Mouse (Mus musculus) gastrocnemius, postnatal 4 days (tissue): ENCODE data around the gene Asns. TPM values are rescaled to one million over a fixed set of nuclear protein-coding genes. Genes with fewer than 3 reads are reported as not detected.

ENCODE experiments used
- DNase-seq, 2 experiments: peaks; one replicate each; pipeline ENCODE4 v3.0.0; 2021 to 2022; ENCODE audit warnings: low spot score in 2 of 2, mixed read lengths in 2 of 2
- long read RNA-seq, 2 experiments: library from polyadenylated mRNA; stranded (forward); transcript quantifications; one replicate each; pipeline ENCODE4 v2.0.0; 2021
- total RNA-seq, 2 experiments: library from RNA; stranded (reverse); gene quantifications; 2 replicates each; pipeline ENCODE4 v1.2.3; 2021

The Asns gene
- total RNA-seq, result 10 to 100 TPM; 13.5 to 19.3 TPM
- long read RNA-seq, experiment 1, transcript Asns-201 (12 exons, 2,001 nt), result major isoform, 27 of 32 reads
- long read RNA-seq, experiment 1, partial matches to known transcripts, result 1 of 32 reads
- long read RNA-seq, experiment 1, other reads (novel, unspliced or antisense), result 4 of 32 reads
- long read RNA-seq, experiment 2, transcript Asns-201 (12 exons, 2,001 nt), result major isoform, 43 of 45 reads
- long read RNA-seq, experiment 2, partial matches to known transcripts, result 0 of 45 reads
- long read RNA-seq, experiment 2, other reads (novel, unspliced or antisense), result 2 of 45 reads

DNA sequence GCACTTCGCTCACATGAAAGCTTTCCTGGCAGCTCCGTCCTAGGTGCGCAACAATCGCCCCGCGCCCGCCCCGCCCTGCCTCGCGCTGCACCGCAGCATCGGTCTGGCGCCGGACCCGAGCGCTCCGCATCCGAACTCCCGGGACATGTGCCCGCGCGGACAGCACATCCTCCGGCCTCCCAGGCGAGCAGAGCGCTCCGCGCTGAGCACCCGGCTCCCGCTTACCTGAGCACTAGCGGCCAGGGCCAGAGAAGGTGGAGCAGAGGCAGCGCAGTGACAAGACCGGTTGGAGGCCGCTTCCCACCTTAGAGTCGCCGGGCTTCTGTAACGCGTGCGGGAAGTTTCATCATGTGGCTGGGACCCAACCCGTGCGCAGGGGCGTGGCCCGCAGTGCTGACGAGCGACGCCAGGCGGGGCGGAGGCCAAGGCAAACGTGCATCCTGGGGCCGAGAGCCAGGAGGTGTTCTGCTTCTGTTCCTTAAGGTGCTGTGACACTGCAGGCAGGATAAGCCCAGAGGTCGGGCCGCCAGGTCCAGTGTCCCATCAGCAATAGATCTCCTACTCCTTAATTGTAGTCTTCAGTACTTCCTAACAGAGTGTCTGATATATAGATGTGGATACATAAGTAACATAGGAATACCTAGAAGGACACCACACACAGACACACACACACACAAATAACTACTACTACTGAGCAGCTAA, at the start of gene Asns:
TSS of gene Asns (minus strand) at position 371 of the 702 bp plus-strand sequence.
- peak; percentile 28 to 54 for DNase-seq

DNA sequence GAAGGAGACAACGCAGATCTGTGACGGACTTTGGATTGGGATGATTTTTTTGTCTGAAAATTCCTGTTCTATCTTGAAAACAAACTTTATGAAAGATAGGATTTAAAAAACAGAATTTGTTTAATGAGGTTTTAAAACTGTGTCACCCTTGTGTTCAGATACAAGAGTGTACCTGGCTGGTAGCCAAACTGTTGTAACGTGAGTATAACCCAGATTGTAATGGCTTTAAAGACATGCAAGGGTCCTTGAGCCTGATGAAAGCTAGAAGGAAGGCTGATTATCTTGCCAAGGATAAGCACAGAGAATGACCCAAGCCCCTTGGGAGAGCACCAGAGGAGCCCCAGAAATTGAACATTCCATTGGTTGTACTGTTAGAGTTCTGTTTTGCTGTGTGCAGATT, 48.7 kb upstream of the Asns start:
- no peak for DNase-seq

DNA sequence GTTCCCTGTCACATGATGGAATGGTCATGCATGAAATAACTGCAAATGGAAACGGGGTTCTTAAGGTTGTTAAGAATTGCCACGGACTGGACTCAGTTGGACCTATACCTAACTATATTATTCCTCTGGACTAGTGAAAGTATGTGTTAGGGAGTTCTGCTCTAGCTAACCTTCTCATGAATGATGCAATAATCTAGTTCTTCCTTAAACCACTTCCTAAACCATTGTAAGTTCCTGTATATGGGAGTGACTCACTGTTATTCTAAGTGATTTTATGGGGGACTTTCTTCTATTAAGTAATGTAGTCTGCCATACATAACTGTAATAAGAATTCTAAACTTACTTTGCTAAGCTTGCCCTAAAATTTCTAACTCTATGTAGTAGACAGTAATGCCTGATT, 44.8 kb upstream of the Asns start:
- no peak for DNase-seq

DNA sequence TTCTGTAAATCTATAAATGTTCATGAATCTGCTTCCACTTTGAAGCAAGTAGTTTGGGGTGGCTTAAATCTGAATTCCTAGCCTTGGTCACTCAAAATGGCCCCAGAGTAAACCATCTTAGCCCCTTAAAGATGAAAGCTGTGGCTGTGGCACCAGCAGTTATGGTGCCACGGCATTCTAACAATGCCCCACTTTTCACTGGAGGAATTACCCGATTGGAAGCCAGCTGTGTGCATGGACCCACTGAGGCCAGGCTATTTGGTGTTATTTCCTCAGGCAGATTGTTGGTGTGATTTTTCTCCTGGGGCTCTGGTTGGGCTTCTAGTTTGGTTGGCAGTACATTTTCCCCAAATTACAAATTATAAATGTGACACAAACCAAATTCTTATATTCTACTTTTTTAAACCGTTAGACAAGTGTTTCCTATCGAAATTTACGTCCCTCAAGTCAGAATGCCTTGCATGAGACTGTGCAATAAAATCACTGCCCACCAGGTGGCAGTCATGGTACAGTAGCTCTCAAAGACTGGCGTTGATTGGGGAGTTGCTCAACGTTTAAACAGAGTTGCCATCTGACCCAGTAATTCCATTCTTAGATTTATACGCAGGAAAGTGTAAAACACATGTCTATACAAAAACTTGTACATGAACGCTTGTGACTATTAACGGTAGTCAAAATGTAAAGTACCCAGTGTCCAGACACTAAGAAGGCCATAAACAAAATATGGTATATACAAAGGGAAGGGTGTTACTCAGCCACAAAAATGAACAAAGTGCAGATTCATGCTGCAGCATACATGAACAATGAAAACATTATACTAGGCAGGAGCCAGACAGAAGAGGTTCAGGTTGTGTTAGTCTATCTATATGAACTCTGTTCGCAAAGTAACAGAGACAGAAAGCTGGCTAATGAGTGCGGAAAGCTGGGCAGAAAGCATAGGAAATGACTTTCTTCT, 40.0 kb upstream of the Asns start:
- peak; percentile 71 to 79 for DNase-seq

DNA sequence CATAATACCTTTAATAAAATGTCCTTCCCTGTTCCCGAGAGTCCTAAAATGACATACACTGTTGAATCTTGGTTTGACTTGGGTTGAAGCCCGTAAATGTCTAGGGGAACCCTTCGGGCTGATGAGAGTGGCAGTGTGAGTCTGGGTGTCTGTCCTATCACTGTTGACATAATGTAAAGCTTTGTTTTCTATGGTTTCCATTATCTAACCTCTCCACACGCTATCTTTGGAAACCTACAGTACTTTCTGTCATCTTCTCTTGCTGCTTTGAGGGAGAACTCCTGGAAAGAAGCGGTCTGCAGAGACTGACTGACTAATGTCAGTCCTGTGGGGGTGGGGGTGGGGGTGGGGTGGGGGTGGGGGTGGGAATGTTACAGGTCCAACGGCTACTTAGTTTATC, 39.0 kb upstream of the Asns start:
- no peak for DNase-seq

DNA sequence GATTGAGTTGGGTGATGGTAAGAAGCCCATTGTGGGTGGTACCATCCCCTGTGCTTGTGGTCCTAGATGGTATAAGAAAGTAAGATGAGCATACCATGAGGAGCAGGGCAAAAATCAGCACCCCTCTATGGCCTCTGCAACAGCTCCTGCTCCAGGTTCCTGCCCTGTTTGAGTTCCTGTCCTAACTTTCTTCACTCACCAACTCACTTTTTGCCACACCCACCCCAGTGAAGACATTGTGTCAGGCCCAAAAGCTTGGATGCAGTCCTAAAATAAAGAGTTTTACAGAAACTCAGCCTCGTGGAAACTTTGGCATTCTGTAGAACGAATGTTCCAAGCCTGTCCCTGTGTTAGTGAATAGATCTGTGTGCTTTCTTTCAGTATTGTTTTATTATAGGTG, 36.1 kb upstream of the Asns start:
- no peak for DNase-seq

DNA sequence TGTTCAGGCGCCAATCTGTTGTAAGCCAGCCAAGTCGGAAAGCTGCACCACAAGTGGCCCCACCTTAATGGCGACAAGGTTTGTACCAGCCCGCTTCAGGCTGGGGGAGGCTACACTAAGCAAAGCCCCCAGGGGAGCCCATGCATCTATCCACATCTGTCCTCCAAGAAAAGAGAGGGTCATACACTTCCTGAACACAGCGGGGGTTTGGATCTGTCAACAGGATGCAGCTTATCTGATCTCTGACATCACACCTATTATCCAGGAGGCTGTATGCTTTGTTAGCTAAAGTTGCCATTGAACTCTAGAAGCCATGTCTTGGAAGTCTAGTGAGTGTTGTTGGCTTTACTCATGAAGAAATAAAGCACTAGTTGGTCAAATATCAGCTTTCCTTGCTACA, 35.2 kb upstream of the Asns start:
- no peak for DNase-seq

DNA sequence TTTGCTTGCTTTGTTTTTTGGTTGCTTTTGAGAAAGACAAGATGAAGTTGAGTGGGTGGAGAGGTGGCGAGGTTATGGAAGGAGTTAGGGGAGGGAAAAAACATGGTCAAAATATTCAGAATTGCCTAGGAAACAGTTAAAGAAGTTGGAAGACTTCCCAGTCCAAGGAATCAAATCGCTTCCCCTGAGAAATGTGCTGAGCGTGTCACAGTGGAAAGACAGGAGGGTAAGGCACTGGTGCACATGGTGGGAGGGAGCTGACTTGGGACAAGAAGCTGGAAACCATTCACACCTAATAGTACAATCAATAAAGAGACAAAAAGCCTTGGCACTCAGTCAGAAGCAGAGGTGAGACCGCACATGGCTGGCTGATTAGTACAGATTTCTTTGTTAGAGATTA, 23.2 kb upstream of the Asns start:
- DNase-seq, result no peak

DNA sequence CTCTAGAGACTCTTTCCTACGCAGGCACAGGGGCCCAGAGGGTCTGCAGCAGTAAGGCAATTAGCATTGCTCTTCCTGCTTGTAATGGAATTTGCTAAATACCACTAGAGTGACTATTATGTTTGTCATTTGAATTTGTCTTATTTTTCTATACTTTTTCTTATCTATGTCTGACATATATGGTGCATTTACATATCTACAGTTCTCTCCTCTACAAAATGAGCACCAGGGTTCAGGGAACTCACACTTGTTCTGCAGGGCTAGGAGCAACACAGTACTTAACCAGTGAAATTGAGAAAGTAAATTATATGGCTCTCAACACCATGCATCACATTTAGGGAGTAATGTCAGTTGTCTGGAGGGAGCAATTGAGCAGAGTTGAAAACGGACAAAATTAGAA, 21.2 kb upstream of the Asns start:
- no peak for DNase-seq

DNA sequence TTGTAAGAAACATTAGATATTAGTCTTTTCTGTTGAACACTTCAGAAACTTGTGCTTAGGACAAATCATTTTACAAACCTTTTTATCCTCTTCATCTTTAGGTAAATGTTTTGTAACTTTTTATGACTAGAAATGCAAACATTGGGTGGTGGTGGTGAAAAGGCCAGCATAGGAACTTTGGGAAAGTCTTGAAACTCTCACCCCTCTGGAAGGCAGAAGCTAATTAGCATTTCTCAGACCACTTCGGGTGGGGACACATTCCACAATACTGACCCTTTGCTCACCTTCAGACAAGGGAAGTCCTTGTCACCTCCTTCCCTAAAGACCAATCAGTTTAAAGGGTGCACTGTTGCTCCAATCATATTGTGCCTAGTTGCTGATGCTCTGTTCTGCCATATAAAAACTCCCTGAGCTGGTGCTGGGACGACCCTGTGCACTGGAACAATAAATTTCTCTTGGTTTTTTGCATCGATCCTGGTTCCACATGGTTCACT, 18.8 kb upstream of the Asns start:
- DNase-seq, result no peak

DNA sequence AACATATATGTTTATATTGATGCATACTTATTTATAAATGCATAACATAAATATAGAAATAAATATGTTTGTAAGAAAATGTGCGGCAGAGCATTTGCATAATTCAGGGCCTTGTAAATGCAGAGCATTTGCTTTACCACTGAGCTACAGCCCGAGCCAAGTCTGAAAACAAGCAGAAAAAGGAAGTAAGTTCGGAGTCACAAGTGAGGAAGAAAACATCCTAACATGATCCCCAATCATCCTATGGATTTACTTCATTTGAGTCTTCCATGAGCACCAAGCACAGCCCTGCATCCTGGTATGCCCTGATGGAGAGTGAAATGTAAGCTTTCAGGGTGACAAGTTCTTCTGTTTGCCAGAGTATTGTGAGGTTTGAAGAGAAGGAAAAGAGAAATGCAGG, 15.2 kb upstream of the Asns start:
- no peak for DNase-seq

DNA sequence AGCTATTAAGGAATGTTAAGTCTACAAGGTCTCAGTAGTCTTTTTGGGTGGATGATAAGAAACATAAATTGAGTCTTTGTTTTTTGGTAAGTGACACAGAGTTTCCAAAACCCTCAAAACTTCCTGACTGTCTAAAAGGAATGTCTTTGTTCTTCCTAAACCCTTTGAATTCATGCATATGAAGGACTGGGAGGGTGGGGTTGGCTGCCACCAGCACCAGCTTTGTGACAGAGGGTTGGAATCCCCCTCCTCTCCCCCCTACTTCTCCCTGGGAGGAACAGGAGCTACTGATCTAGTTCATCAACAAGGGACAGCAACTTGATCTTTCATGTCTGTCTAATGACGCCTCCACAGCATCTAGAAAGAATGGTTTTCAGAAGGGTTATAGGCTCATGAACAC, 13.7 kb upstream of the Asns start:
- DNase-seq, result no peak

DNA sequence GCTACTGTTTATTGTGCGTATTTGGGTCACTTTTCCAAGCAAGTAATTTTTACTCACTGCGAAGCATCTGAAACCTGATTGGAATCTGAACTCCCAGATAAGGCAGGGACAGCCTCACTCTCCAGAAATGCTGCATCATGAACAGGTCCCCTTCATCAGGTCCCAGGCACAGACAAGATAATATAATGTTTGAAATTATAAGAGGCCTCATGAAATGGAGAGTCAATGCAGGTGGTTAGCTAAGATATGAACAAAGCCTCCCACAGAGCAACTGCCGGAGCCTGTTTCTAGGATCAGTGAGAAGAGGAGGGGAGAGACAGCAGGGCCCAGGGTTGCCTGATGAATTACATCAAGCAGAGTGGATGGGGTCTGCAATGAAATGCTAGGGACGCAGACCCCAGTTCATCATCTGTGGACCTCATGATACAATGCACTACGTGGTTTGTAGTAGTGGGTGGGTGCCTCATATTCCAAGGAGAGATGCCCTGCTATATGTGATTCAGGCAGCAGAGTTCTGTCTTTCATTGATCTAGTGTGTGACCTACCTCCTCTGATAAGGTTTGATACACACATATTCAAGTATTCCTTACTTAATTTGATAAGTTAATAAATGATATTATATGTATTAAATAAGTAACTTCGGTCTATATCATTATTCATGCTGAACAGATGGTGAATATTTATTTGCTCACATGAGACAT, 5.1 kb upstream of the Asns start:
- DNase-seq, result no peak

DNA sequence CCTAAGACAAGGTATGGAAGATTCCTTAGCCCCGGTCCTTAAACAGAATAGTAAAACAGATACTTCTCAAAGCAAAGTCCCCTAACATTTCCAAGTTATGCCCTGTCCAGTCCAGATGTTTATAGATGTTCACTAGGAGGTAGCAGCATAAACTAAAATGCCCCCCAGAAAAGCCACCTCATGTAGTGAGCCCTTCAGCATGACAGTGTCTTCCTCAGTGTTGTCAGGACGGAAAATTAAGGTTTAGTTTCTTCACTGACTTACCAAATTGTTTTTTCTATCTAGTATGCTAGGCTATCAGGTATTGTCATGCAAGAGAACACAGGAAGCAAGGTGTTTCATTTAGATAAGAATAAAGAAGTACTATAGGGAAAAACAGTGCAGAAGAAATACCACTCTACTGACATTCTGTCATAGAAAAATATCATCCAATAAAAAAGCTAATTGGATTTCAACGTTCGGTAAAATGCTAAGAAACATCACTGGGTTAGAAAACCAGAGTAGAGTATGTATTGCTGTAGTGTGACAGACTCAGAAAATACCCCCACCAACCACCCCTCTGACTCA, 4.1 kb upstream of the Asns start:
- no peak for DNase-seq

DNA sequence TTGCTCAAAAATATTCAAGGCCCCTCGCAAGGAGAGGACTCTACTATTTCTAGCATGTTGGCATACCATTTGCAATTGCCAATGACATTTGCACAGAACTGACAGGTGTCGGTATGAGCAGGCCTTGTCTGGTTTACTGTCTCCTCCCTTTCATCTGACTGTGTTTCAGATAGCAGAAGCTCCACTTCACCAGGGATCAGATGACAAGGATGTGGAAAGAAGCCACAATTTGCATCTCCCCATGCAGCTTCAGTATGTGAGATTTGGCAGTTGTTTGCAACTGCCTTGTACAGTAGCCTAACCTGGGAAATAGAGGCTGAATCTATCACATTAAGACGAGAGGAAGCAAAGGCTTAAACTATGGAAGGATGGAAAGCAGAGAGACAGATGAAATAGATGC, 3.6 kb upstream of the Asns start:
- DNase-seq, result no peak

DNA sequence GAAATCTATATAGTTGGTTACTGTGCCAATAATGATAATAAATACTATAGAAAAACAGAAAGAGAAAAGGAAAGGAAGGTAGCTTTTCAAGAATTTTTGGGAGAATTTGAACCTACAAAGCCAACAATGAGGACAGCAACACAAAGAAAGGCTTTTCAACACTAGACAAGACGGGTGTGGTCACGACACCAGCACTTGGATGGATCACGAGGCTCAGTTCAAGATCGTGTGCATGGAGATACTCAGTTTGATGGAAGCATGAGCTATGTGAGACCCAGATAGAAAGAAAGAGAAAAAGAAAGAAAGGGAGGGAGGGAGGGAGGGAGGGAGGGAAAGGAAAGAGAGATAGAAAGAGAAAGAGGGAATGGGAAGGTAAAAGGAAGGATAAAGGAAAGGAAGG, 2.8 kb upstream of the Asns start:
- no peak for DNase-seq

DNA sequence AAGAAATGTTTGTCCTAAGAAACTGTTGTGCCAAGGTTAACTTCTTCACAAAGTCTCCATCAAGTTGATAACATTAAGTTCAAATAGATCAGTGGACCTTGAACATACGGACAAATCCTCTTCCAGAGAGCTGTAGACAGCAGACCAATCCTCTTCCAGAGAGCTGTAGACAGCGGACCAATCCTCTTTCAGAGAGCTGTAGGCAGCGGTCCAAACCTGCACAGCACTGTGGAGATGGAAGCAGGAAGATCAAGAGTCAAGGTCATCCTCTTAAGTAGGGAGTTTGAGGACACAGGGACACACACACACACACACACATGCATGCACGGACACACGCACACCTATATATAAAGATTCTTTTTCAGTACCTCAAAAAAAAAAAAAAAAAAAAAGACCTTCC, 612 bp upstream of the Asns start:
- DNase-seq, result no peak

DNA sequence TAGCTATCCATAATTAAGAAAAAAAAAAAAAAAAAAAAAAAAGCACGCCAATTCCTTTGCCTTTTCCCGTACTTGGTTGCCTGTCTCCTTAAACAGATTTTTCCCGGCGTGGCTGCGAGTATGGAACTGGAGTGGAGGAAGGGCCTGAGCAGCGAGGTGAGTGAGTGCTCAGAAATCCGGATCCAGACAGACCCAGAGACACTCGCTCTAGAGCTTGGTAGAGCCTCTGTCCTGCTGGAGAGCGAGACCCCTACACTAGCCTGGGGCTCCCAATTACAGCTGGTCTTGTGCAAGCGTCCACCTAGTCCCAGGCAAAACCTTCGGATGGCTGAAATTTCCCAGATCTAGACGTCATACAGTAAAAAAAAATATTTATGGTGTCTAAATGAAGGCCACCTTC, 603 bp downstream of the Asns start:
- no peak for DNase-seq

DNA sequence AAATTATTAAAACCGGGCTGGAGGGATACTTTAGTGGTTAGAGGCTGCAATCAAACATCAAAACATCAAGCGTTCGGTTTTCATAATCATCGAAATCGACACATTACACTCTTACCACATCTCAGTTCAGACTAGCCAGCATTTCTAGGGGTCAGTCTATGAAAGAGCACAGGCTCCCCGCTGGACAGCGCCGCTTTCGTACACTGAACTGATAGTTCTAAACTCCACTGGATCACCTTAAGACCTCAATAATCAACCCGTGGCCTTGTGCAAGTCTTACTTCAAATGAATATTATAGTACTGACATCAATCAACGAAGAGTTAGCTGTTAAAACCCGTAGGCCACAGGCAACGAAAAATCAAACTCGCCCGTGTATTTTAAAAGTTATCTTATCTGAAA, 1.0 kb downstream of the Asns start:
- no peak for DNase-seq

DNA sequence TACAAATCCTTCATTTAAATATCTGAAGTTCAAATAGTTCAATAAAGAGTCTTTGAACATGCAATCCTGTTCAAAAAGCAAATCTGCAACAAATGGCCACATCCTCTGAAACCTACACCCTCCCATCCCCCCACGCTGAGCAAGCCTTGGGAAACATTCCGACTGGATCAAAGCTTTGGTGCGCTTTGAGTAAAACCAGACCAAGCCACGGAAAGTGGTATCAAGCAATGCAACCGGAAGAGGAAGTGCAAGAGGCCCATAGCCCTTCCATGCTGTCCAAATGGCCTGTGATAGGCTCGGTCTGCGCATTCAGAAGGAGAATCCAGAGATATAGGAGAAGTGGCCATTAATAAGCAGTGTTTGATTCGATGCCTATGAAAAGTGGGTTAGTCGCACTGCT, 2.6 kb downstream of the Asns start:
- no peak for DNase-seq

DNA sequence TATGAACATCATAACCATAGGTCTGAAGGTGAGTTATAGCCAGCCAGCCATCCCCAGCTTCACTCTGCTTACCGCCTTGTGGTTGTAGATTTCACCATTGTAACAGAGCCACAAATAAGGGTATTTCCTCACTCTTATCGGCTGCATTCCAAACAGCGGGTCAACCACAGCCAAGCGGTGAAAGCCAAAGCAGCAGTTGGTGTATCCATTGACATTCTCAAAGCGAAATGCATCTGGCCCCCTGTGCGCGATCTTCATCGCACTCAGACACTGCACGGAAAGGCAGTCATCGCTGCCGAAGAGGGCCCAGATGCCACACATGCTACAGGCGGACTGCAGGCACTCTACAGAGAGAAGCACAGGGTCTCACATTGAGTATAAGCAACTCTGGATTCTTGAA, 3.9 kb downstream of the Asns start:
- DNase-seq, result no peak
